Mouse (Mus musculus) layer of hippocampus, adult 18-20 months (tissue): ENCODE data around the gene Ypel5. TPM values are rescaled to one million over a fixed set of nuclear protein-coding genes. Genes with fewer than 3 reads are reported as not detected.

Experiments used
- total RNA-seq, 2 experiments: library from RNA; stranded (reverse); gene quantifications; 2 replicates each; pipeline ENCODE4 v1.2.3; 2021

Gene Ypel5
- total RNA-seq, 2 experiments from 2014 or later, result 95.8 TPM

Other genes starting within 250 kb of the Ypel5 start
- gene Alk, start 231.8 kb upstream of the Ypel5 start, total RNA-seq, result 1 to 10 TPM; 7.1 to 7.2 TPM
- 10 to 100 TPM; 34.3 to 35.8 TPM for gene Lbh, start 81.9 kb downstream of the Ypel5 start, total RNA-seq